Comparison of ENCODE assay signal across 8 mouse cellular contexts in the genomic region with DNA sequence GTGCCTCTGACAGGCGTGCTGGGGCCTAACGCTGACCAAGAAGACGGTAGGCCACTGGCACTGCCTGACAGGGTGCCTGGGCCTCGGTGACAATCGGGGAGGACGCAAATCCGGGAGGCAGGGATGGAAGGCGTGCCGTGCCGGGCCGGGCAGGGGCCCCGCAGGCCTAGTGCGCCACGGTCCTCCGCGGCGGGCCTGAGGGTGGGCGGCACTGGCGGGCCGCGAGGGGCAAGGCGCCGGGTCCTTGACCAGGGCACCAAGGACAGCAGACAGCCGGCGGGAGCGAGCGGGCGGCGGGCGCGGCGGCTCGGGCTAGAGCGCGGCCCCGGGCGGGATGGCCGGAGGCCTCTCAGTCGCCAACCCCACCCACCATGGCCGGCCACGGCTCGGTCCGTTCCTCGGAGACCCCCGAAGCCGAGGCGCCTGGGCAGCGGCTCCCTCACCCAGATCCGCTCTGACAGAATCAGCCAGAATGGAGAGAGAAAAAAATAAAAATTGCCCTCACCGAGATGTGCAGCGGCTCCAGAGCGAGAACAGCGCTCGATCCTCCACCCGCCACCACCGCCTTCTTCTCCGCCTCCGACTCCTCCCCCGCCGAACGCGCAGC. TPM values are rescaled to one million over a fixed set of nuclear protein-coding genes. Genes with fewer than 3 reads are reported as not detected.
DNase-seq lines count a peak whose midpoint lies in the region; ATAC-seq and TF ChIP-seq lines count a peak whose summit lies in the region.

No protein-coding gene starts in this region.

- 0 out of 2 replicates have a peak, but pooled peaks cover 3% of the 10 kb centered on the region for H3K36me3 ChIP-seq in forebrain, embryonic 10.5 days (replicated peaks)
- no peaks in the 10 kb centered on the region for H3K36me3 ChIP-seq in liver, adult 2 months (ENCODE audit: control insufficient read depth, insufficient read depth, low read length)

- TF ChIP-seq POLR2A in liver, adult 2 months (IDR thresholded peaks at IDR 0.05; ENCODE audit: extremely low read depth, insufficient read depth, low read length): peak; percentile 81

- peak; percentile 13 to 38 for DNase-seq in layer of hippocampus, adult 2 months (ENCODE audit: low spot score in 2 of 2)
- DNase-seq in layer of hippocampus, postnatal 36 days: no peak
- DNase-seq in forebrain, embryonic 10.5 days (ENCODE audit: extremely low spot score, low spot score): no peak
- DNase-seq in liver, adult 2 months (ENCODE audit: extremely low read depth, low read depth, low spot score): peak; percentile 44
- peak; percentile 32 to 37 for DNase-seq in right cerebral cortex, postnatal 36 days (ENCODE audit: low spot score in 2 of 2)
- DNase-seq in T-cell, adult 2 months (ENCODE audit: low spot score): no peak
- no peak for DNase-seq in spleen, postnatal 4 days (ENCODE audit: low spot score in 2 of 2)

- peak overlapping the region; percentile 99 for H3K27ac ChIP-seq in layer of hippocampus, adult 2 months
- peak overlapping the region; percentile 96 for H3K27ac ChIP-seq in forebrain, embryonic 10.5 days
- peak overlapping the region; percentile 95 for H3K27ac ChIP-seq in liver, adult 2 months (replicated peaks; ENCODE audit: insufficient read depth, low read depth, low read length)

- peaks cover 5% of the 10 kb centered on the region; the same call in 1 of the 2 replicates for H3K79me2 ChIP-seq in liver, adult 2 months (ENCODE audit: control insufficient read depth, insufficient read depth, low read length)

- no peaks in the 10 kb centered on the region for H3K9me3 ChIP-seq in forebrain, embryonic 10.5 days

- H3K9ac ChIP-seq in liver, adult 2 months (ENCODE audit: low read depth, low read length): peak overlapping the region; percentile 99

- H3K27me3 ChIP-seq in forebrain, embryonic 10.5 days (ENCODE audit: poor library complexity, severe bottlenecking): no peaks in the 10 kb centered on the region
- H3K27me3 ChIP-seq in liver, adult 2 months (ENCODE audit: control insufficient read depth, insufficient read depth, low read length): no peaks in the 10 kb centered on the region

- peaks cover 14% of the 10 kb centered on the region for H3K4me1 ChIP-seq in forebrain, embryonic 10.5 days
- H3K4me1 ChIP-seq in liver, adult 2 months (ENCODE audit: control insufficient read depth, insufficient read depth, low read length): peaks cover 4% of the 10 kb centered on the region

- no peak for TF ChIP-seq CTCF in layer of hippocampus, adult 2 months (conservative IDR thresholded peaks at IDR 0.05)
- no peak for TF ChIP-seq CTCF in liver, adult 2 months (IDR thresholded peaks at IDR 0.05; ENCODE audit: low read depth, low read length)

- under 1% methylated on average over 61 of the region's 62 CpGs for WGBS in forebrain, embryonic 10.5 days
- under 1% methylated on average over 60 of the region's 62 CpGs for WGBS in liver, adult 2 months

- peak; percentile 0 for ATAC-seq in activated CD4-positive, CD25-positive, alpha-beta regulatory T cell, adult 4 months

- peak overlapping the region; percentile 94 for H3K4me3 ChIP-seq in layer of hippocampus, adult 2 months
- peak overlapping the region; percentile 95 for H3K4me3 ChIP-seq in forebrain, embryonic 10.5 days
- peak overlapping the region; percentile 98 for H3K4me3 ChIP-seq in liver, adult 2 months (ENCODE audit: insufficient read depth, low read depth, low read length)

RNA-seq across cellular contexts. Expression of a gene that starts 0.3 kb away (rescaled TPM):
- 100 to 1,000 TPM; 444 to 450 TPM for total RNA-seq in layer of hippocampus, adult 2 months (2021)
- total RNA-seq in layer of hippocampus, postnatal 36 days (2021): 100 to 1,000 TPM; 442 to 480 TPM
- 10 to 100 TPM; 23.8 to 27.9 TPM for polyA plus RNA-seq in activated CD4-positive, CD25-positive, alpha-beta regulatory T cell, adult 4 months (2017; shearing (Covaris generic))
- 51.3 and 51.4 TPM in 2 replicates for polyA plus RNA-seq in forebrain, embryonic 10.5 days (2016; fragmentation: Nextera tagmentation; extraction: Ambion mirVana)
- 20.1 and 21.6 TPM in 2 replicates for total RNA-seq in liver, adult 2 months (2014; rRNA removed)
- polyA plus RNA-seq in liver, adult 2 months (2012; rRNA removed): 5.4 and 5.5 TPM in 2 replicates

Comparison
In these comparisons a context has a peak if more than half of its experiments do, and no peak if none do; other contexts are left out.
1. DNase-seq: peak in layer of hippocampus, adult 2 months (2 of 2), liver, adult 2 months (single experiment) and right cerebral cortex, postnatal 36 days (2 of 2); none in layer of hippocampus, postnatal 36 days (0 of 2), forebrain, embryonic 10.5 days (single experiment), T-cell, adult 2 months (single experiment) and spleen, postnatal 4 days (0 of 2).
2. RNA of a gene that starts 0.3 kb away (total RNA-seq): 442 to 480 TPM in layer of hippocampus, postnatal 36 days and 444 to 450 TPM in layer of hippocampus, adult 2 months; 20.1 to 21.6 TPM in liver, adult 2 months; every median in the first group is over 10 times any median in the second.
3. Peak in every context shown above with its lines, with median percentiles within 50 percentile points of each other: H3K27ac ChIP-seq and H3K4me3 ChIP-seq.